Mouse (Mus musculus) midbrain, embryonic 11.5 days (tissue): ENCODE measurements around the gene Mrgprf. TPM values are rescaled to one million over a fixed set of nuclear protein-coding genes. Genes with fewer than 3 reads are reported as not detected.

Experiments
- ATAC-seq: fragments of 200-750 bp; cut with Nextera tagmentation; 2 replicates; pipeline ENCODE4 v1.8.0; 2017; ENCODE audit warnings: moderate TSS enrichment, moderate library complexity; ENCODE audit not compliant: low FRiP score
- DNase-seq: peaks from one replicate; pipeline ENCODE4 v3.0.0; 2015; ENCODE audit warnings: low spot score; ENCODE audit errors: missing footprints
- H3K27ac ChIP-seq: fragments of 300-500 bp; sonication (generic); 2 replicates; pipeline ENCODE4 v1.5.1; 2014; ENCODE audit warnings: low read depth, low read length
- H3K27me3 ChIP-seq: fragments of 300-500 bp; sonication (generic); 2 replicates; pipeline ENCODE4 v1.6.1; 2014; ENCODE audit warnings: mild to moderate bottlenecking, low read length, moderate library complexity, mixed read lengths; ENCODE audit not compliant: control insufficient read depth, insufficient read depth
- H3K36me3 ChIP-seq: fragments of 300-500 bp; sonication (generic); 2 replicates; pipeline ENCODE4 v1.6.1; 2014; ENCODE audit warnings: mild to moderate bottlenecking, low read length, moderate library complexity, mixed read lengths; ENCODE audit not compliant: control insufficient read depth, insufficient read depth
- H3K4me1 ChIP-seq: fragments of 300-500 bp; sonication (generic); 2 replicates; pipeline ENCODE4 v1.6.1; 2014; ENCODE audit warnings: low read length; ENCODE audit not compliant: control insufficient read depth, insufficient read depth
- H3K4me2 ChIP-seq: fragments of 300-500 bp; sonication (generic); 2 replicates; pipeline ENCODE4 v1.6.1; 2014; ENCODE audit warnings: mild to moderate bottlenecking, moderate library complexity
- H3K4me3 ChIP-seq: fragments of 300-500 bp; sonication (generic); 2 replicates; pipeline ENCODE4 v1.5.1; 2014; ENCODE audit warnings: low read depth, low read length
- H3K9ac ChIP-seq: fragments of 300-500 bp; sonication (generic); 2 replicates; pipeline ENCODE4 v1.6.1; 2014; ENCODE audit warnings: low read length
- H3K9me3 ChIP-seq: fragments of 300-500 bp; sonication (generic); 2 replicates; pipeline ENCODE4 v1.6.1; 2016; ENCODE audit warnings: low read length; ENCODE audit not compliant: control insufficient read depth
- WGBS: fragments of 180-500 bp; shearing (Covaris S2); extraction: QIAGEN DNeasy Blood & Tissue Kit; methylation state at CpG from one replicate; pipeline ENCODE4 v1.1.7; 2014; 5-methylcytosine and 5-hydroxymethylcytosine counted together
- polyA plus RNA-seq: library from polyadenylated mRNA; unstranded; fragments of >200 nt; fragmentation: Nextera tagmentation; extraction: Ambion mirVana; gene quantifications from 2 replicates; pipeline ENCODE4 v1.2.1, GENCODE M21; 2014

Mrgprf gene
- 0.51 and 0.87 TPM in 2 replicates for polyA plus RNA-seq

- peaks cover 8% of the 10 kb centered on the region for H3K4me1 ChIP-seq
Measured at GRCm38 (mm10) chr7:145300321-145301007, at the start of gene Mrgprf. Gene Mrgprf (plus strand): TSS chr7:145300828.

GRCm38 (mm10) chr7:145252715-145253476 is 47.7 kb upstream of the Mrgprf start:
- DNase-seq: peak; percentile 98
- no peak overlapping the region for H3K27ac ChIP-seq

More at GRCm38 (mm10) chr7:145300321-145301007, at the start of gene Mrgprf:
- Histone ChIP-seq H3K9ac (no peak within 1 kb of the TSS), H3K9me3 (no peaks in the 10 kb centered on the region), H3K4me3 (no peak within 1 kb of the TSS), H3K27ac (no peak within 1 kb of the TSS), H3K27me3 (no peaks in the 10 kb centered on the region), H3K4me2 (no peak within 1 kb of the TSS), H3K36me3 (no peaks in the 10 kb centered on the region)
- no peak for DNase-seq
- no peak for ATAC-seq
- 46% methylated on average over 12 of the region's 13 CpGs for WGBS

GRCm38 (mm10) chr7:145253986-145254630 is 46.5 kb upstream of the Mrgprf start:
- Histone ChIP-seq H3K4me2 (no peak overlapping the region), H3K27me3 (no peaks in the 10 kb centered on the region), H3K9ac (no peak overlapping the region), H3K4me3 (no peak overlapping the region), H3K27ac (no peak overlapping the region), H3K4me1 (no peaks in the 10 kb centered on the region), H3K36me3 (no peaks in the 10 kb centered on the region), H3K9me3 (no peaks in the 10 kb centered on the region)
- 71% methylated on average over 3 of the region's 3 CpGs for WGBS
- DNase-seq (no peak), ATAC-seq (no peak)

More at GRCm38 (mm10) chr7:145252715-145253476, 47.7 kb upstream of the Mrgprf start:
- 0 out of 2 replicates have a peak overlapping the region, but pooled peaks have one; percentile 12 for H3K9ac ChIP-seq
- 25% methylated on average over 8 of the region's 8 CpGs for WGBS
- no peaks in the 10 kb centered on the region for H3K36me3 ChIP-seq
- no peaks in the 10 kb centered on the region for H3K4me1 ChIP-seq
- peak; percentile 84 for ATAC-seq
- H3K4me2 ChIP-seq: no peak overlapping the region
- no peaks in the 10 kb centered on the region for H3K27me3 ChIP-seq
- H3K4me3 ChIP-seq: no peak overlapping the region
- H3K9me3 ChIP-seq: no peaks in the 10 kb centered on the region

- 100% methylated on average over 1 of the region's 1 CpGs for WGBS
- Histone ChIP-seq H3K9me3 (no peaks in the 10 kb centered on the region), H3K27me3 (no peaks in the 10 kb centered on the region), H3K9ac (no peak overlapping the region), H3K4me2 (no peak overlapping the region), H3K27ac (no peak overlapping the region), H3K4me3 (no peak overlapping the region), H3K36me3 (no peaks in the 10 kb centered on the region), H3K4me1 (no peaks in the 10 kb centered on the region)
- DNase-seq (no peak), ATAC-seq (no peak)
Measured at GRCm38 (mm10) chr7:145256092-145256491, 44.5 kb upstream of the Mrgprf start.

GRCm38 (mm10) chr7:145264202-145264601 is 36.4 kb upstream of the Mrgprf start:
- Histone ChIP-seq H3K4me3 (no peak overlapping the region), H3K36me3 (no peaks in the 10 kb centered on the region; the same call in none of the 2 replicates), H3K27ac (no peak overlapping the region), H3K27me3 (no peaks in the 10 kb centered on the region), H3K9ac (no peak overlapping the region), H3K4me2 (no peak overlapping the region), H3K9me3 (no peaks in the 10 kb centered on the region), H3K4me1 (no peaks in the 10 kb centered on the region)
- no peak for DNase-seq
- WGBS: 90% methylated on average over 9 of the region's 9 CpGs
- ATAC-seq: no peak

- no peak overlapping the region for H3K4me3 ChIP-seq
- H3K4me2 ChIP-seq: no peak overlapping the region
- no peaks in the 10 kb centered on the region for H3K9me3 ChIP-seq
- ATAC-seq: no peak
- H3K36me3 ChIP-seq: no peaks in the 10 kb centered on the region; the same call in none of the 2 replicates
- no peaks in the 10 kb centered on the region for H3K4me1 ChIP-seq
- no peak overlapping the region for H3K9ac ChIP-seq
- no peak overlapping the region for H3K27ac ChIP-seq
- 87% methylated on average over 2 of the region's 2 CpGs for WGBS
- no peak for DNase-seq
- H3K27me3 ChIP-seq: no peaks in the 10 kb centered on the region
Measured at GRCm38 (mm10) chr7:145266011-145266410, 34.6 kb upstream of the Mrgprf start.

GRCm38 (mm10) chr7:145268890-145269289 is 31.7 kb upstream of the Mrgprf start:
- H3K4me2 ChIP-seq: no peak overlapping the region
- DNase-seq (no peak), ATAC-seq (no peak)
- H3K4me1 ChIP-seq: no peaks in the 10 kb centered on the region
- no peaks in the 10 kb centered on the region for H3K9me3 ChIP-seq
- 92% methylated on average over 7 of the region's 7 CpGs for WGBS
- no peaks in the 10 kb centered on the region for H3K27me3 ChIP-seq
- H3K36me3 ChIP-seq: peaks cover 5% of the 10 kb centered on the region
- no peak overlapping the region for H3K9ac ChIP-seq
- H3K4me3 ChIP-seq: no peak overlapping the region
- no peak overlapping the region for H3K27ac ChIP-seq

- H3K27ac ChIP-seq: no peak overlapping the region
- no peaks in the 10 kb centered on the region for H3K9me3 ChIP-seq
- no peaks in the 10 kb centered on the region for H3K4me1 ChIP-seq
- no peak overlapping the region for H3K4me3 ChIP-seq
- H3K36me3 ChIP-seq: peaks cover 5% of the 10 kb centered on the region; the same call in 1 of the 2 replicates
- 93% methylated on average over 5 of the region's 5 CpGs for WGBS
- no peak for ATAC-seq
- H3K27me3 ChIP-seq: no peaks in the 10 kb centered on the region
- H3K9ac ChIP-seq: no peak overlapping the region
- H3K4me2 ChIP-seq: no peak overlapping the region
- no peak for DNase-seq
Measured at GRCm38 (mm10) chr7:145270955-145271354, 29.7 kb upstream of the Mrgprf start.

- H3K9ac ChIP-seq: no peak overlapping the region
- no peak overlapping the region for H3K4me2 ChIP-seq
- no peak for DNase-seq
- H3K27me3 ChIP-seq: no peaks in the 10 kb centered on the region
- no peak overlapping the region for H3K4me3 ChIP-seq
- no peak overlapping the region for H3K27ac ChIP-seq
- H3K9me3 ChIP-seq: no peaks in the 10 kb centered on the region
- ATAC-seq: no peak
- H3K36me3 ChIP-seq: peaks cover 5% of the 10 kb centered on the region; the same call in 1 of the 2 replicates
- H3K4me1 ChIP-seq: no peaks in the 10 kb centered on the region
- WGBS: 90% methylated on average over 3 of the region's 3 CpGs
Measured at GRCm38 (mm10) chr7:145275488-145275887, 25.1 kb upstream of the Mrgprf start.
